ENCODE assay signal across 16 mouse cellular contexts in the genomic region with DNA sequence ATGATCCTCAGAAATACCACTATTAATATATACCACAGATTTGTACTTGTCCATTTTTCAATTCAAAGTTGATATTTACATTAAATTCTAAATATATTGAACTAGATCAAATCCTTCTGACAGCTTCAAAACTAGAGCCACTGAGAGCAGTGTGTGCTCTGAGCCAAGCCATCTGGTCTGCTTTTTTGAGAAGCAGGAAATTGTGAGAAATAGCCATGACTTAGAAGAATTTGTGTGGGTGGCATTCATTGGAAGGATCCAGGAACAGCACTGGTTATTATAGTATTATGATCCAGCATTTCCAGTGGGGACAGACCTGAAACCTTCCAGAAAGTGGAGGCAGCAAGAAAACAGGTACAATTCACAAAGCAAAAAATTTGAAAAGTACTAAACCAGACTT.
DNase-seq lines count a peak whose midpoint lies in the region; ATAC-seq and TF ChIP-seq lines count a peak whose summit lies in the region.
"Had no signal": no experiment of that assay in that cellular context is flagged by ENCODE, and none has a peak within 500 bp of the region (broad histone marks: within the 10 kb centered on the region; RNA-seq: fewer than 3 reads in every experiment).

No protein-coding gene starts in this region.

- H3K4me3 ChIP-seq in heart, embryonic 10.5 days = no peak overlapping the region
- no peak overlapping the region for H3K4me3 ChIP-seq in lung, embryonic 14.5 days (ENCODE audit: low read depth, low read length)
- H3K4me3 ChIP-seq: heart, adult 2 months; liver, embryonic 12.5 days; midbrain, embryonic 10.5 days had no signal

- H3K27ac ChIP-seq in heart, embryonic 10.5 days = no peak overlapping the region
- no peak overlapping the region for H3K27ac ChIP-seq in lung, embryonic 14.5 days (ENCODE audit: low read depth)
- H3K27ac ChIP-seq: heart, adult 2 months; liver, embryonic 12.5 days; midbrain, embryonic 10.5 days had no signal

- TF ChIP-seq CTCF in lung, embryonic 14.5 days (IDR thresholded peaks at IDR 0.05; ENCODE audit: low read depth) = no peak

- no peaks in the 10 kb centered on the region for H3K36me3 ChIP-seq in heart, embryonic 10.5 days
- no peaks in the 10 kb centered on the region for H3K36me3 ChIP-seq in lung, embryonic 14.5 days (ENCODE audit: insufficient read depth)
- H3K36me3 ChIP-seq: liver, embryonic 12.5 days; midbrain, embryonic 10.5 days had no signal

- H3K4me1 ChIP-seq in heart, embryonic 10.5 days = no peaks in the 10 kb centered on the region
- no peaks in the 10 kb centered on the region for H3K4me1 ChIP-seq in lung, embryonic 14.5 days (ENCODE audit: insufficient read depth)
- H3K4me1 ChIP-seq: liver, embryonic 12.5 days; midbrain, embryonic 10.5 days had no signal

- H3K27me3 ChIP-seq in heart, embryonic 10.5 days (ENCODE audit: insufficient read depth, poor library complexity, severe bottlenecking) = no peaks in the 10 kb centered on the region
- H3K27me3 ChIP-seq in lung, embryonic 14.5 days (ENCODE audit: insufficient read depth, low read length) = no peaks in the 10 kb centered on the region
- H3K27me3 ChIP-seq: CH12.LX; liver, embryonic 12.5 days; Patski had no signal

- DNase-seq in heart, adult 8-10 months (ENCODE audit: low spot score) = peak; percentile 11
- no peak for DNase-seq in heart, embryonic 10.5 days (ENCODE audit: low spot score)
- DNase-seq in lung, embryonic 14.5 days = peak; percentile 75
- no peak for DNase-seq in lung, postnatal 25 days (ENCODE audit: low spot score)
- DNase-seq in cerebellum, postnatal 10 days = peak; percentile 5 to 12
- DNase-seq in telencephalon, adult 2 months (ENCODE audit: low read depth, low spot score) = peak; percentile 49
- no peak for DNase-seq in thymus, postnatal 0 days (ENCODE audit: low spot score)
- DNase-seq: forebrain, postnatal 0 days; heart, adult 2 months; heart, postnatal 4 days; kidney, adult 9 months; lung, postnatal 10 days had no signal

- H3K4me2 ChIP-seq in lung, embryonic 14.5 days = no peak overlapping the region
- H3K4me2 ChIP-seq: liver, embryonic 12.5 days had no signal

- no peaks in the 10 kb centered on the region for H3K9me3 ChIP-seq in heart, embryonic 10.5 days
- H3K9me3 ChIP-seq in lung, embryonic 14.5 days (ENCODE audit: low read depth, low read length) = no peaks in the 10 kb centered on the region
- H3K9me3 ChIP-seq: liver, embryonic 12.5 days; midbrain, embryonic 10.5 days had no signal

- peak; percentile 81 for ATAC-seq in lung, embryonic 14.5 days (ENCODE audit: insufficient read depth)
- ATAC-seq: forebrain, postnatal 0 days; liver, embryonic 12.5 days; Patski had no signal

- no peak overlapping the region for H3K9ac ChIP-seq in lung, embryonic 14.5 days
- H3K9ac ChIP-seq: forebrain, postnatal 0 days; liver, embryonic 12.5 days had no signal

Comparison
In these comparisons a context has a peak if more than half of its experiments do, and no peak if none do; other contexts are left out.
1. DNase-seq: peak in heart, adult 8-10 months (single experiment), lung, embryonic 14.5 days (single experiment), cerebellum, postnatal 10 days (2 of 2) and telencephalon, adult 2 months (single experiment); none in heart, embryonic 10.5 days (single experiment), lung, postnatal 25 days (single experiment) and thymus, postnatal 0 days (single experiment).